In genomic region chr9:34559102-34559501, GRCm38 (mm10) we compare ENCODE assay signal across 13 mouse cellular contexts.
DNase-seq lines count a peak whose midpoint lies in the region; ATAC-seq and TF ChIP-seq lines count a peak whose summit lies in the region.
"Had no signal": no experiment of that assay in that cellular context is flagged by ENCODE, and none has a peak within 500 bp of the region (broad histone marks: within the 10 kb centered on the region; RNA-seq: fewer than 3 reads in every experiment).

No protein-coding gene starts in this region.

- peaks cover 12% of the 10 kb centered on the region; the same call in 1 of the 2 replicates for H3K4me1 ChIP-seq in kidney, postnatal 0 days (replicated peaks; ENCODE audit: insufficient read depth, low read length)
- peaks cover 10% of the 10 kb centered on the region for H3K4me1 ChIP-seq in forebrain, embryonic 11.5 days (replicated peaks; ENCODE audit: control insufficient read depth, insufficient read depth, low read length)
- peaks cover 52% of the 10 kb centered on the region for H3K4me1 ChIP-seq in hindbrain, embryonic 14.5 days (replicated peaks; ENCODE audit: control insufficient read depth, insufficient read depth, low read length)
- H3K4me1 ChIP-seq in midbrain, embryonic 15.5 days, result peaks cover 49% of the 10 kb centered on the region
- H3K4me1 ChIP-seq in lung, adult 2 months (ENCODE audit: control insufficient read depth, insufficient read depth, low read length), result no peaks in the 10 kb centered on the region
- H3K4me1 ChIP-seq in heart, adult 2 months (ENCODE audit: control insufficient read depth, insufficient read depth, low read length), result no peaks in the 10 kb centered on the region
- H3K4me1 ChIP-seq: heart, embryonic 15.5 days had no signal

- WGBS in kidney, postnatal 0 days, result 48% methylated on average over 9 of the region's 9 CpGs
- 87% methylated on average over 9 of the region's 9 CpGs for WGBS in forebrain, embryonic 11.5 days
- WGBS in hindbrain, embryonic 14.5 days, result 79% methylated on average over 9 of the region's 9 CpGs
- 84% methylated on average over 9 of the region's 9 CpGs for WGBS in midbrain, embryonic 15.5 days
- WGBS in lung, adult 2 months, result 86% methylated on average over 9 of the region's 9 CpGs
- WGBS in heart, adult 2 months, result 76% methylated on average over 9 of the region's 9 CpGs

- no peaks in the 10 kb centered on the region for H3K27me3 ChIP-seq in kidney, postnatal 0 days (ENCODE audit: insufficient read depth, low read length)
- no peaks in the 10 kb centered on the region for H3K27me3 ChIP-seq in forebrain, embryonic 11.5 days (ENCODE audit: control insufficient read depth, insufficient read depth, low read length)
- H3K27me3 ChIP-seq in hindbrain, embryonic 14.5 days (ENCODE audit: control insufficient read depth, insufficient read depth, low read length), result no peaks in the 10 kb centered on the region
- no peaks in the 10 kb centered on the region for H3K27me3 ChIP-seq in midbrain, embryonic 15.5 days (replicated peaks)
- H3K27me3 ChIP-seq in heart, adult 2 months (ENCODE audit: control insufficient read depth, insufficient read depth, low read length), result no peaks in the 10 kb centered on the region

- no peak for DNase-seq in kidney, postnatal 0 days (ENCODE audit: low spot score)
- no peak for DNase-seq in kidney, postnatal 36 days
- DNase-seq in forebrain, embryonic 11.5 days (ENCODE audit: low spot score), result no peak
- DNase-seq in hindbrain, embryonic 14.5 days (ENCODE audit: low spot score), result no peak
- no peak for DNase-seq in lung, adult 2 months
- no peak for DNase-seq in heart, adult 2 months
- DNase-seq: adrenal gland, adult 8-10 months; liver, postnatal 0 days; lung, postnatal 4 days; spleen, adult 18-20 months had no signal

- no peak for TF ChIP-seq CTCF in kidney, postnatal 0 days (IDR thresholded peaks at IDR 0.05; ENCODE audit: low read depth)
- no peak for TF ChIP-seq CTCF in lung, adult 2 months (IDR thresholded peaks at IDR 0.05; ENCODE audit: insufficient read depth, low read length)
- TF ChIP-seq CTCF in heart, adult 2 months (IDR thresholded peaks at IDR 0.05), result no peak

- no peaks in the 10 kb centered on the region for H3K79me2 ChIP-seq in heart, adult 2 months (replicated peaks; ENCODE audit: control insufficient read depth, insufficient read depth, low read length)

- TF ChIP-seq POLR2A in lung, adult 2 months (IDR thresholded peaks at IDR 0.05; ENCODE audit: borderline replicate concordance, extremely low read depth, low read depth, low read length), result no peak
- no peak for TF ChIP-seq POLR2A in heart, adult 2 months (IDR thresholded peaks at IDR 0.05; ENCODE audit: insufficient read depth, low read depth, low read length)

- no peak overlapping the region for H3K4me2 ChIP-seq in kidney, postnatal 0 days (ENCODE audit: low read length)
- H3K4me2 ChIP-seq in forebrain, embryonic 11.5 days (ENCODE audit: low read depth, low read length, severe bottlenecking), result no peak overlapping the region
- no peak overlapping the region for H3K4me2 ChIP-seq in hindbrain, embryonic 14.5 days (replicated peaks)
- H3K4me2 ChIP-seq in midbrain, embryonic 15.5 days, result no peak overlapping the region
- H3K4me2 ChIP-seq: heart, embryonic 15.5 days had no signal

- intact Hi-C loops in heart, adult 2 months (cut with DNase I), result no loop called here

- H3K4me3 ChIP-seq in kidney, postnatal 0 days (replicated peaks; ENCODE audit: low read depth, low read length), result no peak overlapping the region
- no peak overlapping the region for H3K4me3 ChIP-seq in forebrain, embryonic 11.5 days (ENCODE audit: low read depth, low read length)
- H3K4me3 ChIP-seq in hindbrain, embryonic 14.5 days (replicated peaks; ENCODE audit: low read length), result no peak overlapping the region
- H3K4me3 ChIP-seq in midbrain, embryonic 15.5 days, result no peak overlapping the region
- H3K4me3 ChIP-seq in lung, adult 2 months (replicated peaks; ENCODE audit: extremely low read depth, low read depth, low read length), result no peak overlapping the region
- no peak overlapping the region for H3K4me3 ChIP-seq in heart, adult 2 months
- H3K4me3 ChIP-seq: heart, embryonic 15.5 days had no signal

- no peak overlapping the region for H3K9ac ChIP-seq in kidney, postnatal 0 days (ENCODE audit: low read depth, low read length)
- peak overlapping the region; percentile 17; the same call in 1 of the 2 replicates for H3K9ac ChIP-seq in forebrain, embryonic 11.5 days (ENCODE audit: low read length)
- no peak overlapping the region for H3K9ac ChIP-seq in hindbrain, embryonic 14.5 days
- no peak overlapping the region for H3K9ac ChIP-seq in midbrain, embryonic 15.5 days
- H3K9ac ChIP-seq in heart, adult 2 months (ENCODE audit: low read depth, low read length), result no peak overlapping the region
- H3K9ac ChIP-seq: heart, embryonic 15.5 days; liver, postnatal 0 days had no signal

- no peaks in the 10 kb centered on the region for H3K36me3 ChIP-seq in kidney, postnatal 0 days (ENCODE audit: insufficient read depth, low read length)
- H3K36me3 ChIP-seq in forebrain, embryonic 11.5 days (ENCODE audit: control insufficient read depth, insufficient read depth, low read length), result no peaks in the 10 kb centered on the region
- no peaks in the 10 kb centered on the region for H3K36me3 ChIP-seq in hindbrain, embryonic 14.5 days (replicated peaks; ENCODE audit: control insufficient read depth, insufficient read depth)
- H3K36me3 ChIP-seq in midbrain, embryonic 15.5 days (replicated peaks), result no peaks in the 10 kb centered on the region
- H3K36me3 ChIP-seq in heart, adult 2 months (ENCODE audit: control insufficient read depth, insufficient read depth, low read length), result no peaks in the 10 kb centered on the region
- H3K36me3 ChIP-seq: heart, embryonic 15.5 days had no signal

- TF ChIP-seq EP300 in heart, adult 2 months (IDR thresholded peaks at IDR 0.05; ENCODE audit: insufficient read depth, low read depth, low read length), result no peak

- 0 out of 2 replicates have a peak, but pooled peaks have one; percentile 10 for ATAC-seq in kidney, postnatal 0 days (replicated peaks; ENCODE audit: low FRiP score, low read depth)
- no peak for ATAC-seq in forebrain, embryonic 11.5 days (replicated peaks; ENCODE audit: low FRiP score)
- ATAC-seq in hindbrain, embryonic 14.5 days (ENCODE audit: low FRiP score), result no peak
- ATAC-seq in midbrain, embryonic 15.5 days (replicated peaks), result no peak
- no peak for ATAC-seq in frontal cortex, adult (ENCODE audit: low TSS enrichment)
- ATAC-seq: liver, postnatal 0 days had no signal

- H3K9me3 ChIP-seq in kidney, postnatal 0 days (replicated peaks; ENCODE audit: low read length), result no peaks in the 10 kb centered on the region
- no peaks in the 10 kb centered on the region for H3K9me3 ChIP-seq in forebrain, embryonic 11.5 days (ENCODE audit: control insufficient read depth, low read length)
- H3K9me3 ChIP-seq in hindbrain, embryonic 14.5 days (ENCODE audit: control insufficient read depth, low read length), result no peaks in the 10 kb centered on the region
- H3K9me3 ChIP-seq in midbrain, embryonic 15.5 days, result no peaks in the 10 kb centered on the region
- H3K9me3 ChIP-seq: heart, embryonic 15.5 days had no signal

- no peak overlapping the region for H3K27ac ChIP-seq in kidney, postnatal 0 days
- H3K27ac ChIP-seq in forebrain, embryonic 11.5 days (ENCODE audit: low read depth, low read length), result no peak overlapping the region
- peak overlapping the region; percentile 74 for H3K27ac ChIP-seq in hindbrain, embryonic 14.5 days
- peak overlapping the region; percentile 66 for H3K27ac ChIP-seq in midbrain, embryonic 15.5 days
- H3K27ac ChIP-seq in heart, adult 2 months, result no peak overlapping the region
- H3K27ac ChIP-seq: heart, embryonic 15.5 days had no signal

Comparison
In these comparisons a context has a peak if more than half of its experiments do, and no peak if none do; other contexts are left out.
1. H3K27ac ChIP-seq: peak in hindbrain, embryonic 14.5 days (single experiment) and midbrain, embryonic 15.5 days (single experiment); none in kidney, postnatal 0 days (single experiment), forebrain, embryonic 11.5 days (single experiment) and heart, adult 2 months (single experiment).